7 mouse cellular contexts compared by ENCODE assay signal in genomic region chr15:88921131-88921991, GRCm38 (mm10). TPM values are rescaled to one million over a fixed set of nuclear protein-coding genes. Genes with fewer than 3 reads are reported as not detected.
A peak's percentile ranks its signal among the peaks of the same experiment; 100 is the strongest.
DNase-seq lines count a peak whose midpoint lies in the region; ATAC-seq and TF ChIP-seq lines count a peak whose summit lies in the region.

No protein-coding gene starts in this region.

- H3K27ac ChIP-seq in cerebellum, adult 2 months (ENCODE audit: insufficient read depth, low read length), result no peak overlapping the region
- no peak overlapping the region for H3K27ac ChIP-seq in forebrain, postnatal 0 days (ENCODE audit: low read depth, low read length)
- H3K27ac ChIP-seq in hindbrain, embryonic 11.5 days (ENCODE audit: low read depth, low read length), result no peak overlapping the region

- no peaks in the 10 kb centered on the region for H3K27me3 ChIP-seq in cerebellum, adult 2 months (ENCODE audit: control insufficient read depth, insufficient read depth, low read length)
- no peaks in the 10 kb centered on the region for H3K27me3 ChIP-seq in forebrain, postnatal 0 days (ENCODE audit: insufficient read depth, low read length)
- H3K27me3 ChIP-seq in hindbrain, embryonic 11.5 days (ENCODE audit: control insufficient read depth, insufficient read depth, low read length), result no peaks in the 10 kb centered on the region

- H3K4me1 ChIP-seq in cerebellum, adult 2 months (ENCODE audit: control insufficient read depth, insufficient read depth, low read length), result no peaks in the 10 kb centered on the region
- H3K4me1 ChIP-seq in forebrain, postnatal 0 days (ENCODE audit: insufficient read depth), result no peaks in the 10 kb centered on the region
- no peaks in the 10 kb centered on the region for H3K4me1 ChIP-seq in hindbrain, embryonic 11.5 days (replicated peaks; ENCODE audit: control insufficient read depth, insufficient read depth, low read length)

- TF ChIP-seq CTCF in cerebellum, adult 2 months (IDR thresholded peaks at IDR 0.05; ENCODE audit: borderline replicate concordance, insufficient read depth, low read depth, low read length), result peak; percentile 80
- TF ChIP-seq CTCF in forebrain, postnatal 0 days (IDR thresholded peaks at IDR 0.05; ENCODE audit: low read depth), result peak; percentile 88

- peak overlapping the region; percentile 18; the same call in 1 of the 2 replicates for H3K4me2 ChIP-seq in forebrain, postnatal 0 days (ENCODE audit: low read depth)
- H3K4me2 ChIP-seq in hindbrain, embryonic 11.5 days (replicated peaks; ENCODE audit: low read depth, low read length), result no peak overlapping the region

- no peak for TF ChIP-seq POLR2A in cerebellum, adult 2 months (IDR thresholded peaks at IDR 0.05; ENCODE audit: borderline replicate concordance, insufficient read depth, low read length)

- H3K36me3 ChIP-seq in forebrain, postnatal 0 days (ENCODE audit: insufficient read depth), result no peaks in the 10 kb centered on the region
- no peaks in the 10 kb centered on the region for H3K36me3 ChIP-seq in hindbrain, embryonic 11.5 days (ENCODE audit: control insufficient read depth, insufficient read depth, low read length)

- 16% methylated on average over 12 of the region's 12 CpGs for WGBS in cerebellum, adult 2 months
- WGBS in forebrain, postnatal 0 days, result 21% methylated on average over 12 of the region's 12 CpGs
- 35% methylated on average over 12 of the region's 12 CpGs for WGBS in hindbrain, embryonic 11.5 days

- H3K9me3 ChIP-seq in forebrain, postnatal 0 days (ENCODE audit: low read length), result no peaks in the 10 kb centered on the region
- no peaks in the 10 kb centered on the region for H3K9me3 ChIP-seq in hindbrain, embryonic 11.5 days (ENCODE audit: control insufficient read depth, low read length)

- H3K9ac ChIP-seq in forebrain, postnatal 0 days, result no peak overlapping the region; the same call in 1 of the 2 replicates
- H3K9ac ChIP-seq in hindbrain, embryonic 11.5 days (ENCODE audit: low read depth, low read length), result no peak overlapping the region

- DNase-seq in R1 (ENCODE audit: low read depth, low spot score), result peak; percentile 82
- peak; percentile 76 to 80 for DNase-seq in cerebellum, adult 2 months
- DNase-seq in forebrain, postnatal 0 days, result peak; percentile 93
- DNase-seq in hindbrain, embryonic 11.5 days (ENCODE audit: low spot score), result peak; percentile 90
- DNase-seq in layer of hippocampus, adult 9-11 months, result peak; percentile 59
- DNase-seq in lung, postnatal 25 days (ENCODE audit: low spot score), result peak; percentile 79
- peak; percentile 85 to 86 for DNase-seq in right cerebral cortex, postnatal 10 days (ENCODE audit: low spot score in 2 of 2)

- H3K4me3 ChIP-seq in cerebellum, adult 2 months (replicated peaks; ENCODE audit: insufficient read depth, low read depth, low read length), result no peak overlapping the region
- H3K4me3 ChIP-seq in forebrain, postnatal 0 days (ENCODE audit: low read depth, low read length), result no peak overlapping the region
- no peak overlapping the region for H3K4me3 ChIP-seq in hindbrain, embryonic 11.5 days (ENCODE audit: low read depth, low read length)

- peak; percentile 92 for ATAC-seq in forebrain, postnatal 0 days
- peak; percentile 63; the same call in 1 of the 2 replicates for ATAC-seq in hindbrain, embryonic 11.5 days (ENCODE audit: low FRiP score)

RNA-seq across cellular contexts. Expression of gene Ttll8, which starts 32.9 kb away (rescaled TPM):
- 1.4 and 1.6 TPM in 2 replicates for polyA plus RNA-seq in cerebellum, adult 2 months (2012; rRNA removed)
- total RNA-seq in forebrain, postnatal 0 days (2014; rRNA removed), result 0.15 and 0.52 TPM in 2 replicates
- 0.05 and 0.29 TPM in 2 replicates for polyA plus RNA-seq in forebrain, postnatal 0 days (2015; fragmentation: Nextera tagmentation; extraction: Ambion mirVana)
- 0.15 TPM in 1 of 2 replicates, not detected in the other for polyA plus RNA-seq in hindbrain, embryonic 11.5 days (2014; fragmentation: Nextera tagmentation; extraction: Ambion mirVana)

RNA-seq across cellular contexts. Expression of gene Mlc1, which starts 57.4 kb away (rescaled TPM):
- polyA plus RNA-seq in cerebellum, adult 2 months (2012; rRNA removed), result 141 and 145 TPM in 2 replicates
- total RNA-seq in forebrain, postnatal 0 days (2014; rRNA removed), result 70.6 and 86.6 TPM in 2 replicates
- polyA plus RNA-seq in forebrain, postnatal 0 days (2015; fragmentation: Nextera tagmentation; extraction: Ambion mirVana), result 59.4 and 69.7 TPM in 2 replicates
- 3.7 and 4.1 TPM in 2 replicates for polyA plus RNA-seq in hindbrain, embryonic 11.5 days (2014; fragmentation: Nextera tagmentation; extraction: Ambion mirVana)

RNA-seq across cellular contexts. Expression of gene Pim3, which starts 59.4 kb away (rescaled TPM):
- polyA plus RNA-seq in cerebellum, adult 2 months (2012; rRNA removed), result 23.4 and 24.2 TPM in 2 replicates
- 65.5 and 70.6 TPM in 2 replicates for total RNA-seq in forebrain, postnatal 0 days (2014; rRNA removed)
- polyA plus RNA-seq in forebrain, postnatal 0 days (2015; fragmentation: Nextera tagmentation; extraction: Ambion mirVana), result 61.9 and 65.2 TPM in 2 replicates
- polyA plus RNA-seq in hindbrain, embryonic 11.5 days (2014; fragmentation: Nextera tagmentation; extraction: Ambion mirVana), result 31.6 and 35.6 TPM in 2 replicates

Comparison
In these comparisons a context has a peak if more than half of its experiments do, and no peak if none do; other contexts are left out.
1. RNA of gene Mlc1, which starts 57.4 kb away (polyA plus RNA-seq): 141 to 145 TPM in cerebellum, adult 2 months and 59.4 to 69.7 TPM in forebrain, postnatal 0 days; 3.7 to 4.1 TPM in hindbrain, embryonic 11.5 days; every median in the first group is over 10 times any median in the second.
2. Peak in every context shown above with its lines, with median percentiles within 50 percentile points of each other: DNase-seq.